Mouse (Mus musculus): ENCODE measurements around the gene Zfp61.
A peak's percentile ranks its signal among the peaks of the same experiment; 100 is the strongest.

DNA sequence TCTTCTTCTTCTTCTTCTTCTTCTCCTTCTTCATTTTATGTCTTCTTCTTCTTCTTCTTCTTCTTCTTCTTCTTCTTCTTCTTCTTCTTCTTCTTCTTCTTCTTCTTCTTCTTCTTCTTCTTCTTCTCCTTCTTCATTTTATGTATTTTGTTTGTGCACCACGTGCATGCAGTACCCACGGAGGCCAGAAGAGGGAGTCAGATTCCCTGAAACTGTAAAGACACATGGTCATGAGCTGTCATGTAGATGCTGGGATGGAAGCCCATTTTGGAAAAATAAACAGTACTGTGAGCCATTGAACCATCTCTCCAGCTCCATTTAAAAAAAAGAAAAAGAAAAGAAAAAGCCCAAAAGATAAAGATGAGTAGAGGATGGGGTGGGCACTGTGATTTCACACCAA is 37.2 kb upstream of the Zfp61 start:
- TF ChIP-seq CTCF (IDR thresholded peaks at IDR 0.05): peak; percentile 25
- no peak for TF ChIP-seq EP300 (IDR thresholded peaks at IDR 0.05)
